Mouse (Mus musculus) megakaryocyte, adult 5-6 weeks (primary cell): ENCODE data around the gene Coch. TPM values are rescaled to one million over a fixed set of nuclear protein-coding genes. Genes with fewer than 3 reads are reported as not detected.
"Not testable (repeated sequence)": the region's sequence is repeated elsewhere in the genome, so short reads cannot be mapped to it uniquely, and the experiment has no call there.

Source experiments
- ATAC-seq: 2 replicates; pipeline ENCODE4 v1.8.0; 2016; ENCODE audit warnings: mild to moderate bottlenecking, inconsistent platforms; ENCODE audit not compliant: poor library complexity, severe bottlenecking
- total RNA-seq, 2 experiments: library from RNA; stranded (forward) in 1 of 2; stranded (reverse) in 1 of 2; fragments of 153-499, 151-499 nt in 1 of 2; fragments of 221-1000, 200-1000 nt in 1 of 2; gene quantifications; 2 replicates each; pipeline versions ENCODE4 v1.2.3 to v1.2.4; 2015 to 2017

Gene Coch
- total RNA-seq (2015) = not detected in 2 replicates
- not detected in 2 replicates for total RNA-seq (2017)

GRCm38 (mm10) chr12:51593229-51594029, at the start of gene Coch:
Gene Coch, plus strand, starts transcription at chr12:51593341.
- ATAC-seq = no peak

- ATAC-seq = no peak
Observed at GRCm38 (mm10) chr12:51543402-51543960, 49.7 kb upstream of the Coch start.

GRCm38 (mm10) chr12:51555041-51555440, 38.1 kb upstream of the Coch start:
- ATAC-seq = no peak

- no peak for ATAC-seq
Observed at GRCm38 (mm10) chr12:51561416-51561815, 31.7 kb upstream of the Coch start.

- ATAC-seq = no peak
Observed at GRCm38 (mm10) chr12:51567225-51567624, 25.9 kb upstream of the Coch start.

- no peak for ATAC-seq
Observed at GRCm38 (mm10) chr12:51569472-51569871, 23.7 kb upstream of the Coch start.

- ATAC-seq = no peak
Observed at GRCm38 (mm10) chr12:51569944-51570343, 23.2 kb upstream of the Coch start.

- ATAC-seq = no peak
Observed at GRCm38 (mm10) chr12:51572651-51573050, 20.5 kb upstream of the Coch start.

- not testable (repeated sequence) for ATAC-seq
Observed at GRCm38 (mm10) chr12:51577816-51578215, 15.3 kb upstream of the Coch start.

- ATAC-seq = no peak
Observed at GRCm38 (mm10) chr12:51589263-51589662, 3.9 kb upstream of the Coch start.

- no peak for ATAC-seq
Observed at GRCm38 (mm10) chr12:51591921-51592320, 1.2 kb upstream of the Coch start.

GRCm38 (mm10) chr12:51592888-51593228, 283 bp upstream of the Coch start:
- no peak for ATAC-seq

- ATAC-seq = no peak
Observed at GRCm38 (mm10) chr12:51594030-51594470, 909 bp downstream of the Coch start.

- no peak for ATAC-seq
Observed at GRCm38 (mm10) chr12:51603306-51603705, 10.2 kb downstream of the Coch start.

GRCm38 (mm10) chr12:51606138-51606537, 13.0 kb downstream of the Coch start:
- ATAC-seq = no peak

GRCm38 (mm10) chr12:51612361-51612760, 19.2 kb downstream of the Coch start:
- ATAC-seq = no peak

- ATAC-seq = no peak
Observed at GRCm38 (mm10) chr12:51620572-51620971, 27.4 kb downstream of the Coch start.

GRCm38 (mm10) chr12:51621161-51621560, 28.0 kb downstream of the Coch start:
- ATAC-seq = no peak

- ATAC-seq = no peak
Observed at GRCm38 (mm10) chr12:51622670-51623365, 29.7 kb downstream of the Coch start.

- ATAC-seq = no peak
Observed at GRCm38 (mm10) chr12:51623366-51623694, 30.2 kb downstream of the Coch start.

GRCm38 (mm10) chr12:51633481-51633880, 40.3 kb downstream of the Coch start:
- no peak for ATAC-seq

GRCm38 (mm10) chr12:51636260-51636659, 43.1 kb downstream of the Coch start:
- no peak for ATAC-seq
